Mouse (Mus musculus): ENCODE data around the gene Lrriq4.

Lrriq4 gene

GRCm38 (mm10) chr3:30648466-30648865 lies 4.2 kb downstream of the Lrriq4 start:
- no peaks in the 10 kb centered on the region for H3K27me3 ChIP-seq (ENCODE audit: insufficient read depth, low read length)
- no peaks in the 10 kb centered on the region for H3K9me3 ChIP-seq (ENCODE audit: low read length)
- TF ChIP-seq CTCF (conservative IDR thresholded peaks at IDR 0.05; ENCODE audit: low read length): no peak
- TF ChIP-seq POU5F1 (IDR thresholded peaks at IDR 0.05; ENCODE audit: borderline replicate concordance, low read length): no peak
- no peak for TF ChIP-seq NANOG (IDR thresholded peaks at IDR 0.05; ENCODE audit: borderline replicate concordance, low read length)
- H3K36me3 ChIP-seq (ENCODE audit: insufficient read depth, low read length): peaks cover 20% of the 10 kb centered on the region
- H3K4me1 ChIP-seq (replicated peaks; ENCODE audit: low read depth, low read length): peaks cover 81% of the 10 kb centered on the region
- H3K4me3 ChIP-seq (replicated peaks; ENCODE audit: low read length): peak overlapping the region; percentile 86

GRCm38 (mm10) chr3:30650062-30650841 lies 5.9 kb downstream of the Lrriq4 start:
- Histone ChIP-seq H3K9me3 (ENCODE audit: low read length) (no peaks in the 10 kb centered on the region), H3K4me1 (replicated peaks; ENCODE audit: low read depth, low read length) (peaks cover 71% of the 10 kb centered on the region), H3K36me3 (ENCODE audit: insufficient read depth, low read length) (peaks cover 8% of the 10 kb centered on the region), H3K4me3 (replicated peaks; ENCODE audit: low read length) (peak overlapping the region; percentile 80), H3K27me3 (ENCODE audit: insufficient read depth, low read length) (no peaks in the 10 kb centered on the region)
- TF ChIP-seq CTCF (conservative IDR thresholded peaks at IDR 0.05; ENCODE audit: low read length) (0 out of 2 replicates have a peak, but pooled peaks have one; percentile 3), NANOG (IDR thresholded peaks at IDR 0.05; ENCODE audit: borderline replicate concordance, low read length) (no peak)

GRCm38 (mm10) chr3:30655937-30656336 lies 11.6 kb downstream of the Lrriq4 start:
- Histone ChIP-seq H3K27me3 (ENCODE audit: insufficient read depth, low read length) (no peaks in the 10 kb centered on the region), H3K36me3 (ENCODE audit: insufficient read depth, low read length) (peaks cover 9% of the 10 kb centered on the region; the same call in 1 of the 2 replicates), H3K4me1 (replicated peaks; ENCODE audit: low read depth, low read length) (peaks cover 46% of the 10 kb centered on the region), H3K4me3 (replicated peaks; ENCODE audit: low read length) (no peak overlapping the region), H3K9me3 (ENCODE audit: low read length) (no peaks in the 10 kb centered on the region)
- TF ChIP-seq CTCF (conservative IDR thresholded peaks at IDR 0.05; ENCODE audit: low read length): no peak

- Histone ChIP-seq H3K4me3 (replicated peaks; ENCODE audit: low read length) (peak overlapping the region; percentile 21; the same call in 1 of the 2 replicates), H3K9me3 (ENCODE audit: low read length) (no peaks in the 10 kb centered on the region), H3K36me3 (ENCODE audit: insufficient read depth, low read length) (peaks cover 9% of the 10 kb centered on the region; the same call in 1 of the 2 replicates), H3K4me1 (replicated peaks; ENCODE audit: low read depth, low read length) (peaks cover 22% of the 10 kb centered on the region), H3K27me3 (ENCODE audit: insufficient read depth, low read length) (no peaks in the 10 kb centered on the region)
- TF ChIP-seq NANOG (IDR thresholded peaks at IDR 0.05; ENCODE audit: borderline replicate concordance, low read length) (no peak), POU5F1 (IDR thresholded peaks at IDR 0.05; ENCODE audit: borderline replicate concordance, low read length) (no peak), CTCF (conservative IDR thresholded peaks at IDR 0.05; ENCODE audit: low read length) (no peak)
These were observed 14.2 kb downstream of the Lrriq4 start for GRCm38 (mm10) chr3:30658486-30658885.

GRCm38 (mm10) chr3:30683190-30683589 lies 38.9 kb downstream of the Lrriq4 start:
- TF ChIP-seq POU5F1 (IDR thresholded peaks at IDR 0.05; ENCODE audit: borderline replicate concordance, low read length) (no peak), NANOG (IDR thresholded peaks at IDR 0.05; ENCODE audit: borderline replicate concordance, low read length) (no peak), CTCF (conservative IDR thresholded peaks at IDR 0.05; ENCODE audit: low read length) (no peak)
- Histone ChIP-seq H3K36me3 (ENCODE audit: insufficient read depth, low read length) (peaks cover 87% of the 10 kb centered on the region), H3K9me3 (ENCODE audit: low read length) (no peaks in the 10 kb centered on the region), H3K27me3 (ENCODE audit: insufficient read depth, low read length) (no peaks in the 10 kb centered on the region), H3K4me3 (replicated peaks; ENCODE audit: low read length) (no peak overlapping the region), H3K4me1 (replicated peaks; ENCODE audit: low read depth, low read length) (peaks cover 21% of the 10 kb centered on the region)

- H3K27me3 ChIP-seq (ENCODE audit: insufficient read depth, low read length): no peaks in the 10 kb centered on the region
- H3K4me1 ChIP-seq (replicated peaks; ENCODE audit: low read depth, low read length): peaks cover 38% of the 10 kb centered on the region
- H3K4me3 ChIP-seq (replicated peaks; ENCODE audit: low read length): no peak overlapping the region
- H3K36me3 ChIP-seq (ENCODE audit: insufficient read depth, low read length): peaks cover 83% of the 10 kb centered on the region
- no peak for TF ChIP-seq POU5F1 (IDR thresholded peaks at IDR 0.05; ENCODE audit: borderline replicate concordance, low read length)
- no peak for TF ChIP-seq CTCF (conservative IDR thresholded peaks at IDR 0.05; ENCODE audit: low read length)
- TF ChIP-seq NANOG (IDR thresholded peaks at IDR 0.05; ENCODE audit: borderline replicate concordance, low read length): no peak
- no peaks in the 10 kb centered on the region for H3K9me3 ChIP-seq (ENCODE audit: low read length)
These were observed 42.9 kb downstream of the Lrriq4 start for GRCm38 (mm10) chr3:30687216-30687615.

GRCm38 (mm10) chr3:30690976-30691375 lies 46.7 kb downstream of the Lrriq4 start:
- Histone ChIP-seq H3K27me3 (ENCODE audit: insufficient read depth, low read length) (no peaks in the 10 kb centered on the region), H3K4me3 (replicated peaks; ENCODE audit: low read length) (no peak overlapping the region), H3K36me3 (ENCODE audit: insufficient read depth, low read length) (peaks cover 75% of the 10 kb centered on the region), H3K4me1 (replicated peaks; ENCODE audit: low read depth, low read length) (peaks cover 55% of the 10 kb centered on the region), H3K9me3 (ENCODE audit: low read length) (0 out of 2 replicates have a peak, but pooled peaks cover 3% of the 10 kb centered on the region)
- TF ChIP-seq NANOG (IDR thresholded peaks at IDR 0.05; ENCODE audit: borderline replicate concordance, low read length) (no peak), CTCF (conservative IDR thresholded peaks at IDR 0.05; ENCODE audit: low read length) (no peak), POU5F1 (IDR thresholded peaks at IDR 0.05; ENCODE audit: borderline replicate concordance, low read length) (no peak)

- Histone ChIP-seq H3K36me3 (ENCODE audit: insufficient read depth, low read length) (peaks cover 55% of the 10 kb centered on the region), H3K4me1 (replicated peaks; ENCODE audit: low read depth, low read length) (peaks cover 83% of the 10 kb centered on the region), H3K27me3 (ENCODE audit: insufficient read depth, low read length) (no peaks in the 10 kb centered on the region), H3K9me3 (ENCODE audit: low read length) (0 out of 2 replicates have a peak, but pooled peaks cover 3% of the 10 kb centered on the region), H3K4me3 (replicated peaks; ENCODE audit: low read length) (no peak overlapping the region)
- TF ChIP-seq POU5F1 (IDR thresholded peaks at IDR 0.05; ENCODE audit: borderline replicate concordance, low read length): no peak
- TF ChIP-seq CTCF (conservative IDR thresholded peaks at IDR 0.05; ENCODE audit: low read length): no peak
- no peak for TF ChIP-seq NANOG (IDR thresholded peaks at IDR 0.05; ENCODE audit: borderline replicate concordance, low read length)
These were observed 51.4 kb downstream of the Lrriq4 start for GRCm38 (mm10) chr3:30695661-30696060.
